Mouse (Mus musculus): ENCODE measurements at regions not wholly inside any gene's neighbourhood (a gene's known extent, or its start where the extent isn't known, plus 50 kb on each side); places are given as distances from the start of the nearest gene placed in this dataset.

GRCm38 (mm10) chr2:117446876-117447275 is 104.1 kb upstream of the Rasgrp1 start:
- Histone ChIP-seq H3K27ac (replicated peaks; ENCODE audit: low read depth, low read length) (no peak overlapping the region), H3K9me3 (ENCODE audit: control insufficient read depth, low read length) (no peaks in the 10 kb centered on the region), H3K4me1 (ENCODE audit: control insufficient read depth, insufficient read depth, low read length) (no peaks in the 10 kb centered on the region), H3K4me2 (replicated peaks; ENCODE audit: low read depth, low read length, severe bottlenecking) (no peak overlapping the region), H3K27me3 (ENCODE audit: control insufficient read depth, insufficient read depth, low read length) (no peaks in the 10 kb centered on the region), H3K36me3 (ENCODE audit: control insufficient read depth, insufficient read depth, low read length) (no peaks in the 10 kb centered on the region), H3K9ac (ENCODE audit: low read depth, low read length, severe bottlenecking) (no peak overlapping the region), H3K4me3 (replicated peaks; ENCODE audit: low read length) (no peak overlapping the region)
- 79% methylated on average over 4 of the region's 4 CpGs for WGBS
- TF ChIP-seq POLR2A (IDR thresholded peaks at IDR 0.05; ENCODE audit: borderline replicate concordance, extremely low read depth, insufficient read depth, insufficient read length): no peak
- no peak for ATAC-seq (ENCODE audit: low FRiP score, low read depth)
- DNase-seq (ENCODE audit: low spot score): no peak

GRCm38 (mm10) chr2:117450172-117450865 is 107.5 kb upstream of the Rasgrp1 start:
- Histone ChIP-seq H3K9me3 (ENCODE audit: control insufficient read depth, low read length) (no peaks in the 10 kb centered on the region), H3K36me3 (ENCODE audit: control insufficient read depth, insufficient read depth, low read length) (no peaks in the 10 kb centered on the region), H3K4me2 (replicated peaks; ENCODE audit: low read depth, low read length, severe bottlenecking) (no peak overlapping the region), H3K4me3 (replicated peaks; ENCODE audit: low read length) (no peak overlapping the region), H3K4me1 (ENCODE audit: control insufficient read depth, insufficient read depth, low read length) (no peaks in the 10 kb centered on the region), H3K9ac (ENCODE audit: low read depth, low read length, severe bottlenecking) (no peak overlapping the region), H3K27me3 (ENCODE audit: control insufficient read depth, insufficient read depth, low read length) (no peaks in the 10 kb centered on the region), H3K27ac (replicated peaks; ENCODE audit: low read depth, low read length) (no peak overlapping the region)
- ATAC-seq (ENCODE audit: low FRiP score, low read depth): no peak
- DNase-seq (ENCODE audit: low spot score): no peak
- no peak for TF ChIP-seq POLR2A (IDR thresholded peaks at IDR 0.05; ENCODE audit: borderline replicate concordance, extremely low read depth, insufficient read depth, insufficient read length)
- 51% methylated on average over 7 of the region's 7 CpGs for WGBS

- Histone ChIP-seq H3K9ac (ENCODE audit: low read depth, low read length, severe bottlenecking) (no peak overlapping the region), H3K4me3 (replicated peaks; ENCODE audit: low read length) (no peak overlapping the region), H3K27me3 (ENCODE audit: control insufficient read depth, insufficient read depth, low read length) (no peaks in the 10 kb centered on the region), H3K27ac (replicated peaks; ENCODE audit: low read depth, low read length) (no peak overlapping the region), H3K36me3 (ENCODE audit: control insufficient read depth, insufficient read depth, low read length) (no peaks in the 10 kb centered on the region), H3K4me2 (replicated peaks; ENCODE audit: low read depth, low read length, severe bottlenecking) (no peak overlapping the region), H3K9me3 (ENCODE audit: control insufficient read depth, low read length) (no peaks in the 10 kb centered on the region), H3K4me1 (ENCODE audit: control insufficient read depth, insufficient read depth, low read length) (no peaks in the 10 kb centered on the region)
- no peak for TF ChIP-seq POLR2A (IDR thresholded peaks at IDR 0.05; ENCODE audit: borderline replicate concordance, extremely low read depth, insufficient read depth, insufficient read length)
- ATAC-seq (ENCODE audit: low FRiP score, low read depth) (no peak), DNase-seq (ENCODE audit: low spot score) (no peak)
- 61% methylated on average over 5 of the region's 5 CpGs for WGBS
Observed at GRCm38 (mm10) chr2:117451818-117452217, 109.0 kb upstream of the Rasgrp1 start.

GRCm38 (mm10) chr2:117455021-117455739 is 112.4 kb upstream of the Rasgrp1 start:
- peak; percentile 32 for DNase-seq (ENCODE audit: low spot score)
- Histone ChIP-seq H3K9me3 (ENCODE audit: control insufficient read depth, low read length) (no peaks in the 10 kb centered on the region), H3K4me1 (ENCODE audit: control insufficient read depth, insufficient read depth, low read length) (no peaks in the 10 kb centered on the region), H3K36me3 (ENCODE audit: control insufficient read depth, insufficient read depth, low read length) (no peaks in the 10 kb centered on the region), H3K27ac (replicated peaks; ENCODE audit: low read depth, low read length) (no peak overlapping the region), H3K9ac (ENCODE audit: low read depth, low read length, severe bottlenecking) (no peak overlapping the region), H3K4me2 (replicated peaks; ENCODE audit: low read depth, low read length, severe bottlenecking) (no peak overlapping the region), H3K27me3 (ENCODE audit: control insufficient read depth, insufficient read depth, low read length) (no peaks in the 10 kb centered on the region), H3K4me3 (replicated peaks; ENCODE audit: low read length) (no peak overlapping the region)
- WGBS: 76% methylated on average over 4 of the region's 4 CpGs
- no peak for TF ChIP-seq POLR2A (IDR thresholded peaks at IDR 0.05; ENCODE audit: borderline replicate concordance, extremely low read depth, insufficient read depth, insufficient read length)
- ATAC-seq (ENCODE audit: low FRiP score, low read depth): no peak

GRCm38 (mm10) chr2:117455740-117456455 is 113.1 kb upstream of the Rasgrp1 start:
- H3K27me3 ChIP-seq (ENCODE audit: control insufficient read depth, insufficient read depth, low read length): no peaks in the 10 kb centered on the region
- ATAC-seq (ENCODE audit: low FRiP score, low read depth) (no peak), DNase-seq (ENCODE audit: low spot score) (no peak)
- H3K9me3 ChIP-seq (ENCODE audit: control insufficient read depth, low read length): no peaks in the 10 kb centered on the region
- no peaks in the 10 kb centered on the region for H3K36me3 ChIP-seq (ENCODE audit: control insufficient read depth, insufficient read depth, low read length)
- H3K4me3 ChIP-seq (replicated peaks; ENCODE audit: low read length): no peak overlapping the region
- no peak overlapping the region for H3K9ac ChIP-seq (ENCODE audit: low read depth, low read length, severe bottlenecking)
- H3K4me2 ChIP-seq (replicated peaks; ENCODE audit: low read depth, low read length, severe bottlenecking): no peak overlapping the region
- WGBS: 76% methylated on average over 7 of the region's 7 CpGs
- 0 out of 2 replicates have a peak overlapping the region, but pooled peaks have one; percentile 20 for H3K27ac ChIP-seq (replicated peaks; ENCODE audit: low read depth, low read length)
- no peaks in the 10 kb centered on the region for H3K4me1 ChIP-seq (ENCODE audit: control insufficient read depth, insufficient read depth, low read length)
- TF ChIP-seq POLR2A (IDR thresholded peaks at IDR 0.05; ENCODE audit: borderline replicate concordance, extremely low read depth, insufficient read depth, insufficient read length): no peak
